Mouse (Mus musculus): Measurements from ENCODE around the gene Ethe1. TPM values are rescaled to one million over a fixed set of nuclear protein-coding genes. Genes with fewer than 3 reads are reported as not detected.
A peak's percentile ranks its signal among the peaks of the same experiment; 100 is the strongest.

The Ethe1 gene
- 13.4 and 15.5 TPM in 2 replicates for polyA plus RNA-seq (2011; ENCODE audit: insufficient read depth, insufficient read length, low read depth, missing spikeins)

DNA sequence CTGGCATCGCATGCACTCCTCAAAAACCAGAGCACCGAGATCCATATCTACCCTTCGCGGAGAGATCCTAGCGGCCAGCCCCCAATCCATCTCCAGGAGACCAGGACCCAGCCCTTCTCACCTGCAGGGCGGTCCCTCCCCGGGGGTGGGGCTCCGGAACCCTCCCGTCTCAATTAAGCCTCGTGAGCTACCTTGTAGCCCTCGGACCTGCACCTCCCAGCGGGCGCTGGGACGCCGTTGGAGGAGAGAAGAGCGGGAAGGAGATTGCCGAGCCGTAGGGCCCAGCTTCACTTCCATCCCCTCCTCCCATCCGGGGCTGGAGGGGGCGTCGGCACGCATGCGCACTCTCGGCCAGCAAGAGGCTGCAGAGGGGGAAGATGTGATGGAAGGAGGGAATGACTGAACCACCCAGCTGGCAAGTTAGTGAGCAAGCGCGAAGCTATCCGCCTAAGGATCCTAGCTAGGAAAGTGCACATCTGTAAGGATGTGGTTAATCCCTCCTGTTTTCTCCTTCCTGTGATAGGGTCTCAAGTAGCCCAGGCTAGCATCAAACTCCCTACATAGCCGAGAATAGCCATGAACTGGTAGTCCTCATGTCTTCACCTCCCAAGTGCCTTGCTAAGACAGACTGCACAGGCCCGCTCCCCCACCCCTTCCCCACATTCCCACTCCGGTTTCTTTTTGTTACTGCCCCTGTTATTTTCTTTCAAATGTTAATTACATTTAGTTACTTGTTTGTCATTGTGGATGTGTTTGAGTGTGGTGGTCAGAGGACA lies at the start of gene Ethe1, which contains the start of gene Zfp575:
TSS of gene Ethe1 (plus strand) at position 214 of the 776 bp plus-strand sequence.
TSS of gene Zfp575 (minus strand) at position 312 of the 776 bp plus-strand sequence.
- Histone ChIP-seq H3K9ac (ENCODE audit: low read depth, poor library complexity, severe bottlenecking) (no peak within 1 kb of the TSS), H3K27me3 (ENCODE audit: control insufficient read depth, insufficient read depth, low read length, poor library complexity, severe bottlenecking) (no peaks in the 10 kb centered on the region), H3K4me3 (ENCODE audit: low read depth, low read length) (peak within 1 kb of the TSS; percentile 47), H3K27ac (ENCODE audit: insufficient read depth, low read length) (no peak within 1 kb of the TSS), H3K4me1 (ENCODE audit: control insufficient read depth, insufficient read depth, low read length) (peaks cover 1% of the 10 kb centered on the region), H3K36me3 (ENCODE audit: control insufficient read depth, insufficient read depth, low read length, poor library complexity, severe bottlenecking) (no peaks in the 10 kb centered on the region), H3K9me3 (replicated peaks; ENCODE audit: control insufficient read depth, insufficient read depth, low read length, poor library complexity, severe bottlenecking) (peaks cover 5% of the 10 kb centered on the region; the same call in 1 of the 2 replicates)
- TF ChIP-seq POLR2A (IDR thresholded peaks at IDR 0.05; ENCODE audit: insufficient read depth, low read length) (peak; percentile 69), CTCF (IDR thresholded peaks at IDR 0.05; ENCODE audit: low read depth, low read length) (no peak)

DNA sequence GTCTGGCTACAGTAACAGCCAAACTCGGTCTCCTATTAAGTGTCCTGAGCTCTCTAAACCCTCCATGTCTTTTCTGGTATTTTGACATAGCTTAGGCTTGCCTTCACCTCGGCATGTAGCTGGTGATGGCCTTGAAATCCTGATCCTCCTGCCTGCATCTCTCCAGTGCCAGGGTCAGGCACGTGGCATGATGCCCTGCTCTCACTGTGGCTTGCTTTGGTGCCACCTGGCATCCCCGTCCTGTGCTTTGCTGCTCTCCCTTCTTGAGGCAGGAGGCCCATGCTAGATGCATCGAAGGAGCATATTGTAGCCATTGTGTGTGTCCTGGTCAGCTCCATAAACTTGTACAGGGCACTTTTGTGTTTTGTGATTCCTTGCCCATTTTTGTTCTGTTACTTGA lies 49.8 kb upstream of the Ethe1 start:
- Histone ChIP-seq H3K27me3 (ENCODE audit: control insufficient read depth, insufficient read depth, low read length, poor library complexity, severe bottlenecking) (no peaks in the 10 kb centered on the region), H3K36me3 (ENCODE audit: control insufficient read depth, insufficient read depth, low read length, poor library complexity, severe bottlenecking) (no peaks in the 10 kb centered on the region), H3K9ac (ENCODE audit: low read depth, poor library complexity, severe bottlenecking) (no peak overlapping the region), H3K4me3 (ENCODE audit: low read depth, low read length) (no peak overlapping the region), H3K27ac (ENCODE audit: insufficient read depth, low read length) (no peak overlapping the region), H3K4me1 (ENCODE audit: control insufficient read depth, insufficient read depth, low read length) (no peaks in the 10 kb centered on the region), H3K9me3 (replicated peaks; ENCODE audit: control insufficient read depth, insufficient read depth, low read length, poor library complexity, severe bottlenecking) (no peaks in the 10 kb centered on the region)
- TF ChIP-seq CTCF (IDR thresholded peaks at IDR 0.05; ENCODE audit: low read depth, low read length), result no peak
- no peak for TF ChIP-seq EP300 (IDR thresholded peaks at IDR 0.05; ENCODE audit: insufficient read depth, low read depth, low read length)
- no peak for TF ChIP-seq POLR2A (IDR thresholded peaks at IDR 0.05; ENCODE audit: insufficient read depth, low read length)

DNA sequence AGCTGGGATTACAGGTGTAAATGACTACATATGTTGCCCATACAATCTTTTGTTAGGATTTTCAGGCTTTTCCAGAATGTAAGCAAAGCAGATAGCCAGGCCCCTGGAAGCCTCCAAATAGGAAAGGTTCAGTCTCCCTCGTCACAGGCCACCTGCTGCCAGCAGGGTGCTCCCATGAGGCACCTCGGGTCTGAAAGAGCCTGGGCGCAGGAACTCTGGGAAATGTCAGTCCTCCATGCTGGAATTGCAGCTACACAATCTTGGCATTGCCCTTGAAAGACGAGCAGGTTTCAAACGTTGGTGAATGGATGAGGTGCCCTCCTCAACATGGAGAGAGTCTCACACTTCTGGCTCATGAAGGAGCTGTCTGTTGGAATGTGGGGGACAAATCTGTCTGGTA lies 49.2 kb upstream of the Ethe1 start:
- Histone ChIP-seq H3K27me3 (ENCODE audit: control insufficient read depth, insufficient read depth, low read length, poor library complexity, severe bottlenecking) (no peaks in the 10 kb centered on the region), H3K4me1 (ENCODE audit: control insufficient read depth, insufficient read depth, low read length) (no peaks in the 10 kb centered on the region), H3K4me3 (ENCODE audit: low read depth, low read length) (no peak overlapping the region), H3K9me3 (replicated peaks; ENCODE audit: control insufficient read depth, insufficient read depth, low read length, poor library complexity, severe bottlenecking) (no peaks in the 10 kb centered on the region), H3K27ac (ENCODE audit: insufficient read depth, low read length) (no peak overlapping the region), H3K9ac (ENCODE audit: low read depth, poor library complexity, severe bottlenecking) (no peak overlapping the region), H3K36me3 (ENCODE audit: control insufficient read depth, insufficient read depth, low read length, poor library complexity, severe bottlenecking) (no peaks in the 10 kb centered on the region)
- TF ChIP-seq CTCF (IDR thresholded peaks at IDR 0.05; ENCODE audit: low read depth, low read length) (no peak), EP300 (IDR thresholded peaks at IDR 0.05; ENCODE audit: insufficient read depth, low read depth, low read length) (no peak), POLR2A (IDR thresholded peaks at IDR 0.05; ENCODE audit: insufficient read depth, low read length) (no peak)

DNA sequence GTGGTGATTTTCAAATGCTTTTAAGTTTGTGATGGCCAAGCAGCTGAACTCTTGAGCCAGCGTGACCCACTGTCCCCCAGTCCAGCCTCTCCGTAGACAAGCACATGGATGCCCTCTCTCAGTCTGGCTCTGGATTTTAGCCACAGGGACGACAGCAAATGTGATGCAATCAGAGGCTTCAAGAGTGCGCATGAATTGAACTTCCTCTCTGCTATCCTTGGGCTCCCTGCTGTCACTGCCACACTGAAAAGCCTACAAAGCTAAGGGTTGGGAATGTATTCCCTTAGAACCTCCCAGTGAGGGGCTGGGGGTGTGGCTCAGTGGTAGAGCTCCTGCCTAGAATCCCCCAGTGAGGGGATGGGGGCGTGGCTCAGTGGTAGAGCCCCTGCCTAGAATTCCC lies 48.6 kb upstream of the Ethe1 start:
- Histone ChIP-seq H3K27ac (ENCODE audit: insufficient read depth, low read length) (no peak overlapping the region), H3K4me1 (ENCODE audit: control insufficient read depth, insufficient read depth, low read length) (no peaks in the 10 kb centered on the region), H3K4me3 (ENCODE audit: low read depth, low read length) (no peak overlapping the region), H3K36me3 (ENCODE audit: control insufficient read depth, insufficient read depth, low read length, poor library complexity, severe bottlenecking) (no peaks in the 10 kb centered on the region), H3K9me3 (replicated peaks; ENCODE audit: control insufficient read depth, insufficient read depth, low read length, poor library complexity, severe bottlenecking) (no peaks in the 10 kb centered on the region), H3K27me3 (ENCODE audit: control insufficient read depth, insufficient read depth, low read length, poor library complexity, severe bottlenecking) (no peaks in the 10 kb centered on the region), H3K9ac (ENCODE audit: low read depth, poor library complexity, severe bottlenecking) (no peak overlapping the region)
- TF ChIP-seq EP300 (IDR thresholded peaks at IDR 0.05; ENCODE audit: insufficient read depth, low read depth, low read length) (no peak), POLR2A (IDR thresholded peaks at IDR 0.05; ENCODE audit: insufficient read depth, low read length) (no peak), CTCF (IDR thresholded peaks at IDR 0.05; ENCODE audit: low read depth, low read length) (no peak)

GRCm38 (mm10) chr7:24539686-24540085 lies 47.7 kb upstream of the Ethe1 start:
- H3K27me3 ChIP-seq (ENCODE audit: control insufficient read depth, insufficient read depth, low read length, poor library complexity, severe bottlenecking), result no peaks in the 10 kb centered on the region
- H3K4me3 ChIP-seq (ENCODE audit: low read depth, low read length), result no peak overlapping the region
- TF ChIP-seq EP300 (IDR thresholded peaks at IDR 0.05; ENCODE audit: insufficient read depth, low read depth, low read length) (no peak), CTCF (IDR thresholded peaks at IDR 0.05; ENCODE audit: low read depth, low read length) (no peak), POLR2A (IDR thresholded peaks at IDR 0.05; ENCODE audit: insufficient read depth, low read length) (no peak)
- H3K9ac ChIP-seq (ENCODE audit: low read depth, poor library complexity, severe bottlenecking), result no peak overlapping the region
- no peak overlapping the region for H3K27ac ChIP-seq (ENCODE audit: insufficient read depth, low read length)
- no peaks in the 10 kb centered on the region for H3K9me3 ChIP-seq (replicated peaks; ENCODE audit: control insufficient read depth, insufficient read depth, low read length, poor library complexity, severe bottlenecking)
- no peaks in the 10 kb centered on the region for H3K4me1 ChIP-seq (ENCODE audit: control insufficient read depth, insufficient read depth, low read length)
- no peaks in the 10 kb centered on the region for H3K36me3 ChIP-seq (ENCODE audit: control insufficient read depth, insufficient read depth, low read length, poor library complexity, severe bottlenecking)

- Histone ChIP-seq H3K4me1 (ENCODE audit: control insufficient read depth, insufficient read depth, low read length) (no peaks in the 10 kb centered on the region), H3K9ac (ENCODE audit: low read depth, poor library complexity, severe bottlenecking) (no peak overlapping the region), H3K36me3 (ENCODE audit: control insufficient read depth, insufficient read depth, low read length, poor library complexity, severe bottlenecking) (0 out of 2 replicates have a peak, but pooled peaks cover 5% of the 10 kb centered on the region), H3K27me3 (ENCODE audit: control insufficient read depth, insufficient read depth, low read length, poor library complexity, severe bottlenecking) (no peaks in the 10 kb centered on the region), H3K27ac (ENCODE audit: insufficient read depth, low read length) (no peak overlapping the region), H3K9me3 (replicated peaks; ENCODE audit: control insufficient read depth, insufficient read depth, low read length, poor library complexity, severe bottlenecking) (no peaks in the 10 kb centered on the region), H3K4me3 (ENCODE audit: low read depth, low read length) (no peak overlapping the region)
- TF ChIP-seq POLR2A (IDR thresholded peaks at IDR 0.05; ENCODE audit: insufficient read depth, low read length), result no peak
Observed at GRCm38 (mm10) chr7:24544506-24544905, 42.8 kb upstream of the Ethe1 start.

Measured in ES-Bruce4 (cell line).